Mouse (Mus musculus) B cell, adult 2 months (primary cell): ENCODE data around the gene Nf1.

Experiments used
- DNase-seq, 2 experiments: peaks; one replicate each; pipeline ENCODE4 v3.0.0; 2022

Nf1 gene

DNA sequence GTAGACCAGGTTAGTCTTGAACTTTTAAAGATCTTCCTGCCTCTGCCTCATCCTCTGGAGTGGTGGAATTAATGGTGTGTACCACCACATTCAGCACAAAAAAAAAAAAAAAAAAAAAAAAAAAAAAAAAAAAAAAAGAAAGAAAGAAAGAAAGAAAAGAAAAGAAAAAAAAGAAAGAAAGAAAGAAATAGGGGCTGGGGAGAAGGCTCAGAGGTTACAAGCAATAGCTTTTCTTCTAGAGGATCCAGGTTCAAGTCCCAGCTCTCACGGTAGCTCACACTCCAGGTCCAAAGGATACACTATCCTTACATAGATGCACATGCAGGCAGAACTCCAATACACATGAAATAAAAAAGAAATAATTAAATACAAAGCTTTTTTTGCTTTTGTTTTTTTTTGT lies 9.9 kb upstream of the Nf1 start:
- DNase-seq = no peak

DNA sequence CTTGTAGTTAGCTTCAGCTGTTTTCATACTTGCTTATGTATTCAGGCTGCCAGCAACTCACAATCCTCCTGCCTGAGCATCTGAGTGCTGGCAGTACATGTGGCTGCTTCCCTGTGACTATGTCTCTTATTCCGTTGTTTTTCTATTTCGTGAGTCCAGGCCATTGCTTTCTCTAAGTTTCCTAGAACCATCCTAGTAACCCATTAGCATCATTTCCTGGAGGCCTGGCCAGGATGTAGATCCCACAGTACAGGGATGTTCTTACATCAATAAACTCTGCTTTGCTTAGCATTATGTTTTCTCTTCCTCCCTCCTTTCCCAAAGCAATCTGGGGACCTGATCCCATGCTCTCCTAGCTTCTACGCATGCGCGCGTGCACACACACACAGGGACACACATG lies 4.4 kb upstream of the Nf1 start:
- DNase-seq = no peak

DNA sequence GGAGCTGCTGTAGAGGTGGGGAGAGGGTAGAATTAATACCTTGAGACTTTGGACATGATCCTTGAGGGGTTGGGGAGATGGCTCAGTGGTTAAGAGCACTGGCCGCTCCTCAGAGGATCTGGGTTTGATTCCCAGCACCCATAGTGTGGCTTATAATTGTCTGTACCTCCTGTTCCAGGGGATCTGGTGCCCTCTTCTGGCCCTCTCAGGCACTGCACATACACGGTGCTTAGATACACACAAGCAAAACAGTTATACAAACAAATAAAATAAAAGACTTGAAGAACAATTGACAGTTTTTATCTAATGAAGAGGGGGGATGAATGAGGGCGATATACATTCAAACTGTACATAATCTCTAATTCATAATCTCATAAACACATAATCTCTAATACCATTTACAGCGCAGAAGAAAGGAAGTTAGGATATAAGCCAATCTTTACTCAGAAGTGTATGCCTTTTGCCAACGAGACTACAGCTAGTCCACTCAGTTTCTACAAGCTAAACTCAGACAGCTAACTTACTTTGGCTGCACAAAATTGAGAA lies 2.7 kb upstream of the Nf1 start:
- DNase-seq = peak; percentile 62 to 66

DNA sequence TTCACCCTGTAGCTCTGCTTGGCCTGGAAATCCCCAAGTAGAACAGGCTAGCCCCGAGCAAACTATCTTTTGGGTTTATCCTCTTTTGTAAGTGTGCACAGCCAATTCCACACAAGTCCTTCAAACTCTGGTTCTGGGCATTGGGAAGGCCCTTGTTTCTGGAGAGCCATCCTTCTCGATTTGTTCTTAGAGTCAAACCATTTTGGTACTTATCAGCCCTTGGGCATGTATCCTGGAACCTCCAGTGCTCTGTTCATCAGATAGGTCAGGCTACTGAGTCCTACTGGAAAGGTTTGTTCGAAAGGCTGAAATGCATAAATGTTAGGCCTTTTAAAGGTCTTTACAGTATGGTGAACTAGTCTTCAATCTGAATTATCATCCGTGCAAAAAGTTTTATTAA lies 872 bp upstream of the Nf1 start:
- peak; percentile 5 to 11 for DNase-seq

DNA sequence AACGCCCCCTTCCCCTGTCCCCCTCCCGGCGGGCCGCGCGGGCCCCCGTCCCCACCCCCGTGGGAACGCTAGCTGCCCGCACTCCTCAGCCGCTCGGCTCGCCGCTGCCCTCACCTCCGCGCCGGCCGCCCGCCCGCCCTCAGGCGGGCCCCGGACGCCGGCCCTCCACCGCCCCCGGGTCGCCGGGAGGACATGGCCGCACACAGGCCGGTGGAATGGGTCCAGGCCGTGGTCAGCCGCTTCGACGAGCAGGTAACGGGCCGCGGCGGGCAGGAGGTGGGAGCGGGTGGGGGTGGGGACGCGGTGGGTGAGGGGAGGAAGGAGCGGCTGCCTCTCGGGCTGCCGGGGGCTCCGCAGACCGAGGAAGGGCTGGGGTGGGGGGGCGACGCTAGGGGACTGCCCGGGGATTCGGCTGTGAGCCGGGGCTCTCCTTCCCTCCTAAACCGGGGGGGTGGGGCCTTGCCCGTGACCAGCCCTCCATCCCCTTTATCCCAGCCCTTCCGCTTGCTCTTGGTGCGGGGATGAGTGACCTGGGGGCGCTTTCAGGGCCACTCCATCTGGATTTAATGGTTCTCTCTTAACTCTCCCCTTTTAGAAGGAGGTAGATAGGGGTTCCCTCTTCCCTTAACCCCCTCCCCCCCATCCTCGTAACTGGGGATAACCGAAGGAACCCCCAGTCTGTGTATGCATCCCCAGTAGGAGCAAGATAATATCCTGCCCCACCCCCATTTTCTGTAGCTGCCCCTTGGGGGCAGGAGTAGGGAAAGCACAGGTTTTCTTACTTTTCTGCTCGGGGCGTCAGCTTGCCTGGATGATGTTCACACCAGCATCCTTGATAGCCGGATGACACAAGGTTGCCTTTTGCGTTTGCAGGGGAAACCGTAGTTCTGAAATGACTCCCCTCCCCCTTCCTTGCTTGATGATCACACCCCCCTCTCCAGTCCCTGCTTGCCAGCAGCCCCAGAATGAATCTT lies 602 bp downstream of the Nf1 start:
- peak; percentile 14 to 28 for DNase-seq

DNA sequence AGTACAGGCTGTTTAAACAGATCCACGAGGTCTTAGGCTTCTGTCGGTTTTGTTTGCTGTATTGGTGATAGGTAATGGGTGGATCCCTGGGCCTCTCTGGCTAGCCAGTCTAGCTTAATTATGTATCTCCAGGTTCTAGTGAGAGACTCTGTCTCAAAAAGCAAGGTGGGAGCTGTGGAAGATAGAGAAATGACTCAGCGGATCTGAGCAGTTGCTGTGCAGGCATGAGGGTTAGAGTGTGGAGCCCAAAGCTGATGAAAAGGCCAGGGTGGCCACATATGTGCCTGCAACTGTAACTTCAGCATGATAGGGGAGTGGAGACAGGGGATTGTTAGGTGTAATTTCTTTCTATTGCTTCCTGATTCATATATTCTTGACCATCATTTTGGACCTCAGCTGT lies 17.5 kb downstream of the Nf1 start:
- no peak for DNase-seq

DNA sequence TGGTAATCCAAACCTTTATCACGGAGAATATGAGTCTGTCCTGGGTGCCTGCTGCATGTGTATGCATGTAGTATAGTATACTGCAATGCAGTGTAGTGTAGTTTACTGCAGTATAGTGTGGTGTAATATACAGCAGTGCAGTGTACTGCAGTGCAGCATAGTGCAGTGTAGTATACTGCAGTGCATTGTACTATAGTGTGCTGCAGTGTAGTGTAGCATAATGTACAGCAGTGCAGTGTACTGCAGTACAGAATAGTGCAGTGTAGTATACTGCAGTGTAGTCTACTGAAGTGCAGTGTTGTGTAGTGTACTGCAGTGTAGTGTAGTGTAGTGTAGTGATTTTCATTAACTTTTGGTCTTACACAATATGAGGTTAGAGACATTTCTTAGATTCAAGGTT lies 17.9 kb downstream of the Nf1 start:
- DNase-seq = no peak

DNA sequence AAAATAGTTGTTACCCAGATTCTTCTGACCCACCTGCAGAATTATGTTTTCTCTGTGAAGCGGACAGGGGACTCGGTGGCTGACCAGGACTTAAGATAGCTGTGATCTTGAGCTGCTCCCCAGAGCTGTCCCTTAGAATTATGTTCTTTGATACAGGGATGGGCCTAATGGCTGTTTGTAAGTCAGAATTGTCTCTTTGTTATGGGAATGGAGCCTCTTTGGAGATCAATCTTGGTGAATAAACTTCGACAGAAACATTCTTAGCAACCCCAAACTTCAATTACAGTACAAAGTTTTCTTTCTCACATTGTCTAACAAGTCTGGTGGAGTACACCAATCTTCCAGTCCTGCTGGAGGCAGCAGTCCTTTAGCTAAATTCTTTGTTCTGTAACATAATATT lies 25.5 kb downstream of the Nf1 start:
- DNase-seq = no peak

DNA sequence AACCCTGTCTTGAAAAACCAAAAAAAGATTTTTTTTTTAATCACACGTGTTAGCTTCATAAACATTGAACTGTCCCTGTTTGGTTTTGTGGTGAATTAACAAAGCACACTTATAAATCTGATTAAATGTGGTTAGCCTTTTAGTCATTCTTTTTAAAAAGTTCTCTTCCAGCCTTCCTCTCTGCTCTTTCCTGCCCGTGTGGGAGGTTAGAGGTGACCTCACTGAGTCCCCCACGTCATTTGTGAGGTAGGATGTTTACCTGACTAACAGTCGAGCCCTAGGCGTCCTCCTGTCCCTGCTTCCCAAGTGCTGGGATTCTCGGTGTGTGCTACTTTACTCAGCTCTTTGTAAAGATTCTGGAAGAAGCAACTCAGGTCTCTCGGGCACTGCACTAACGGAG lies 26.8 kb downstream of the Nf1 start:
- DNase-seq = no peak

DNA sequence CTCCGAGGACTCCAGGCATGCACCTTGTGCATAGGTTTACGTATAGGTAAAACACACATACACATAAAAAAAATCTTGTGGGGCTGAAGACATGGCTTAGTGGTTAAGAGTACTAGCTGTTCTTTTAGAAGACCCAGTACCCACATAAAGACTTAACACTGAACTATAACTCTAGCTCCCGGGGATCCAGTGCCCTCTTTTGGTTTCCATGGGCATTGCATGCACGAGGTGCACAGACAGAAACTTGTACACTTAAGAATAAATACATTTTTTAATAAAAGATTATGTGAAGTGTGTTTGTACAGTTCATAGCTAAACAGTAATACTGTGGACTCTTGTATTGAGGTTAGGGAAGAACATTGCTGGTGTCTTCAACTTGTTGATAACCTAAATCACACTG lies 33.5 kb downstream of the Nf1 start:
- peak in 1 of 2 experiments; percentile 13 for DNase-seq

DNA sequence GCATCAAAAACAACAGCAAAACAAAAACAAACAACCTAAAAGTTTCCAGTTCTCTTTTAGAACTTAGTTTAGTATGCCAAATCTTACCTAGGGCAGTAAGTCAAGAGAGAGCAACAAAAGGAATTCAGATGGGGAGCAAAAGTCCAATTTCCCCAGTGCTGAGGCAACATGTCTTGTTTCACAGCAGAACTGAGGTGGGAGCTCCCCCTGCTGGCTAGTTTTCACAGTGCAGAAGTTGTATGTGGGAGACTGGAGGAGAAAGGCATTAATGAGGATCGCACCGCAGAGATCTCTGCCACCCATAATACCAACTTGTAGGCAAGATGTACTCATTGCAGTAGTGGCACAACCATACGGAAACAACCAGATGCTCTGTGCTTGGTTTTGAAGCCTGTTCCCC lies 58.8 kb downstream of the Nf1 start:
- DNase-seq = peak; percentile 91 to 92

DNA sequence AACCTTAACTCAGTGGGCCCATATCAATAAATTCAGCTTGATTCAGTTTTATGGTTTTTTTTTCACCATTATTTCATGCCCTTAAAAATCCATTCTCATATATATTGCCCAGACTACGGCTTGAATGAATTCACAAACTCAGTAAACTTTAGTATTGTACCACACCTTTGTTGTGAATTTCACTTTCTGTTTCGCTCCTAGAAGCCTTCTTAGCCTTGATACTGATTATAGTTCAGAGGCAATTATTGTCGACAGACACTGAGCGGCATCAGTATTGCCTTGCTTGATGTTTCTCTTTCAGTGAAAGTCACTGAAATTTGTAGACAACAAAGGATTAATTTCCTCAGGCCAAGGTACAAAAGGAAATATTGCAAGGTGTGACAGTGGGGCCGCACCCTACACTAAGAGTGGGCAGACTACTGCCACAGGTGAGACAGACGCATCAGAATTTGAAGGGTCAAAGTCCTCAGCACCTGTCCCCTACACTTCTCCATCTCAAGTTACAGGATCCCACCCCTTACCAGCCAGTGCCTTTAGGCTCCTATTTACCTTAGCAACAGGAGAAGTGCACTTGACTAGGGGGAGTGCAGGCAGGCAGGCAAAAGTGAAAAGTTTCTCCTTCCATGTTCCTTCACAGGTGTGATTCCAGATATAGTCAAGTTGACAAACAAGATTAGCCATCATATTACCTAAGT lies 64.3 kb downstream of the Nf1 start:
- no peak for DNase-seq

DNA sequence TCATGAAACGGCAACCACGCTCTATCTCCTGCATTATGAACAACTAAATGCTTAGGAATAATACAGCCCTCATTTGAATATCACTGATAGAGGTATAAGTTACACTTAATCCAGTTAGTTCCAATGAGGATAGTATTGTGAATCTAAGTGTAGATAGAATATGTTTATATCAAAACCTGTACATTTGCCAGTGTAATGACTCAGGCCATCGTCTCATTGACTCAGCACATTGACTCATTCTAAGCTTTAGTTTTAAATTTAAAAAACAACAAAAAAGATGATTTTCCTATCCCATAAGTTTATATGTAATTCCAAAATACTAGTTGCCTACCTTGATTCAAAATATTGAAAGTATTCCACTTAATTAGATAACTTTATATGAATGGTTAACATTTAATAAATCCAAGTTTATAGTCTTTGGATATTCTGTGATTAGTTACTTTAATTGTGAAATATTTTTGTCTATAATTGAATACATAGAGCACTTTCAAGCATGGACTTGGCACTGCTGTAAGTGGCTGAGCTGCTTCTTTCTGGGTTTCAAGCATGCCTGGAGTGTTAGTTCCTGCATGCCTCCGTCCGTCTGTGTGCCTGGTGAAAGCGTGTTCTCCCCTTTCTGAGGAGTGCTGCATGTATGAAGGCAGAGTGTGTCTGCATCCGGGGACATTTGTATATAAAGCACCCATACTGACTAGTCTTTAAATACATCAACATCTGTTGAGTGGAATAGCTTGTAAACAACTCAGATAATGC lies 74.4 kb downstream of the Nf1 start:
- DNase-seq = no peak

DNA sequence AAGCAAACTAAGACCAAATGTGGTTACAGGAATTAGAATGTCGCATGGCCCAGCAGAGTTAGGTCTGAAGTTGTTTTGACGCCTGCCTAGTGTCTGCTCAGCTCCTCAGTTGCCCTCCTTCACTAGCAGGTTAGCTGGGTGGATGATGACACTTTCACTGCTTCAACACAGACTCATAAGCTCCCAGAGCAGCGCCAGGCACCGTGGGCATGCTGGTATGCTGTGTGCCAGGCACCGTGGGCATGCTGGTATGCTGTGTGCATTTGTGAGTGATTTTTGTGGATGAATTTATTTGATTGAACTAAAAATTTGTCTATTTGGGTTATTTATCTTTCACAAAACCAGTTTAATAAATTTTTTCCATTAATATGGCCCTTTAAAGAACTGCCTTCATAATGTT lies 83.0 kb downstream of the Nf1 start:
- no peak for DNase-seq

DNA sequence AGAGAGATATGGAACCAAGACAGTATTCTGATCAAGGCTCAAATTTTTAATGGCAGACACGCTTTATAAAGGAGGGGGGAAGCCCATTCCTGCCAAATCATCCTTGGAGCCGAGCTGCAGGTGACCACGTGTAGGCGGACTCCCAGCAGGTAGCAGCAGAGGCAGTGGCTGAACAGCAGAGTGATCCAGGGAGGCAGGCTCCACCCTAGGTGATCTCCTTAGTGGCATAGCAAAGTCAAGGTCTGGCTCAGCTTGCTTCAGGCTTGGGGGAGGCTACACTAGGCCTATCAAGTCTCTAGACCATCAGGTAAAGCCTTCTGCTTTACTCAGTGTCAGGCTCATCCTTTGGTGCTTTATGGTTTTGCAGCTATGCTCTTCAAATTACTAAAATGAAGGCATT lies 87.1 kb downstream of the Nf1 start:
- DNase-seq = no peak

DNA sequence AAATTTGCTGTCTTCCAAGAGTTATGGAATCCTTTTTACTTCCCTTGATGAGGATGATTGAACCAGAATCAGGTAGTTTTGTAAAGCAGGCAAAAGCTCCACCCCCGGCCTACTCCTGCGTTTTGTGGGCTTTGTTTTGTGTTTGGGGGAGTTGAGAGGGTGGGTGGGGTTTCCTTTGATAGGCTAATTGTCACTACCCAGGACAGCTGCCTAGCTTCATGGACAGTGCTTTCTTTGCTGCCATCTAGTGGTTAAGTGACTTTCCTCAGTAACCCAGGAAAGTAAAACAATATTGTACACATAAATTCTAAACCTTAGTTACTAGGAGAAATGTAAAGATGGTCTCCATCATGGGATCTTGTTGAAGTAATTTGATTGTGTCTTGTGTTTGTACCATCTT lies 88.1 kb downstream of the Nf1 start:
- DNase-seq = peak; percentile 21 to 37

DNA sequence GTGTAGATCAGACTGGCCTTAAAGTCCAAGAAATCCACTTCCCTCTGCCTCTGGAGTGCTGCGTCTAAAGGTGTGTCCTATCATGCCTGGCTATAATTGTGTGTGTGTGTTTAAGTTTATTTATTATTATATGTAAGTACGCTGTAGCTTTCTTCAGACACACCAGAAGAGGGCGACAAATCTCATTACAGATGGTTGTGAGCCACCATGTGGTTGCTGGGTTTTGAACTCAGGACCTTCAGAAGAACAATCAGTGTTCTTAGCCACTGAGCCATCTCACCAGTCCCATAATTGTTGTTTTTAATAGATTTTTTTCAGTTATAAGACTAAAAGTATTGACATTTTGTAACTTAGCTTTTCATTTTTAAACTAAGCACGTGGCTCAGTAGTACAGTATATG lies 95.8 kb downstream of the Nf1 start:
- DNase-seq = no peak

DNA sequence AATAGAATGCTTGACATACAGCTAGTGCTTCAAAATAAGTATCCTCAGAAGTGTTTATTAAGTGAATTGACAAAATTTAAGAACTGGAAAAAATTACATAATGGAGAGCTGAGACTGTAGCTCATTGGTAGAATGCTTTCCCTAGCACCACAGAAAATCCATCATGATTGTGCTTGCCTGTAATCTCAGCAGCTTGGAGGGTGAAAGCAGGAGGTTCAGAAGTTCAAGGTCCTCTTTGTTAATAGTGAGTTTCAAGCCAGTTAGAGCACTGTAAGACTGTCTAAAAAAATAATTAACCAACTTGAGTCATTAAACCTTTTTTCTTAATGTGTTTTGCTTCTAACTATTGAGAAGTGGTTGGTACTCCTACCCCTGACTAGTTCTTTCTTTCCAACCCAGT lies 108.9 kb downstream of the Nf1 start:
- DNase-seq = no peak

DNA sequence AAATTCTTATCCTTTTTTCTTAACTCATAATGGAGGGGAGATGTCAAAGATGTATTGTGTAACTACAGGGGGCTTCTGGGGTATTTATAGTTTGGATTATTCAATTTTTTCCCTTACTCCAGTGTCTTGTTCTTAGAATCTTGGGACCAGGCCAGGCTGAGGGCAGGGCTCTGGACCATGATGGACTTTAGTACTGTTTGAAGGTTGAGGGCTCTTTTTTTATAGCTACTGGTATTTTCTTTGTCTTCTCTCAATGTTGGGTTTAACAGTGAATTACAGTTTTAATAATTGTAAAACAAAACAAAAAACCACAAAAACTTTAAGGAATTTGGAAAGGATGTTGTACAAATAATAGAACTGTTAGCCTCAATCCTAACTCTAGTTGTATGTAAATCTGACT lies 113.5 kb downstream of the Nf1 start:
- no peak for DNase-seq

DNA sequence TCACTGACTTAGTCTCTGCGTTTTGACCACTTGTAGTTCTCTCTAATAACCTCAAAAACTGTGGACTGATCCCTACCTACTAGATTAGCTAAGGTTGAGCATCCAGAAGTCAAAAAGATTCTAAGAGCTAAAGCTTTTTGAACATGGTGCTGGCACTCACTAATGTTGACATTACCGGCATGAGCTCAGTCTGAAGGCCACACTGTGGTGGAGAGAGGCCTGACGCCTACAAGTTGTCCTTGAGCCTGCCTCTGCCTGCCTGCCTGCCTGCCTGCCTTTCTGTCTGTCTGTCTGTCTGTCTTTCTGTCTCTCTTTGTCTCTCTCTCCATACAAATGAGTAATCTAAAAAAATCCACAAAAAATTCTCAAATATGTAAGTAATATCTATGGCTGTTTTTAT lies 118.4 kb downstream of the Nf1 start:
- DNase-seq = no peak

DNA sequence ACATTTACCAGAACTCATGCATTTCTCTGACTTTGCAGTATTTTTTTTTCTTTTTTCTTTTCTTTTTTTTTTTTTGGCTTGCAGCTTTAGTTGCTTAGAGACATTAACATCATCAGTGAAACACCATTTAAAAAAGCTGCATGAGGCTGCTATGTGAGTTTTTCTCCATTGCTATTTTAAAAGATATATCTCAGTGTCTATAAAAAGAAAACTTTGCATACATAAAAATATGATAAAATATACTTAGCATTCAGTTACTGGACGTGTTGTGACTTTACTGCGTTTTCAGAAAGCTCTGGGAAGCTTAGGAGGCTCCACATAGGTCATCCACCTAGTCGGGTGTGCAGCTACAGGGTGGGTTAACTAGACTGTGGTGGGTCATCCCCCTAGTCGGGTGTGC lies 120.4 kb downstream of the Nf1 start:
- no peak for DNase-seq

DNA sequence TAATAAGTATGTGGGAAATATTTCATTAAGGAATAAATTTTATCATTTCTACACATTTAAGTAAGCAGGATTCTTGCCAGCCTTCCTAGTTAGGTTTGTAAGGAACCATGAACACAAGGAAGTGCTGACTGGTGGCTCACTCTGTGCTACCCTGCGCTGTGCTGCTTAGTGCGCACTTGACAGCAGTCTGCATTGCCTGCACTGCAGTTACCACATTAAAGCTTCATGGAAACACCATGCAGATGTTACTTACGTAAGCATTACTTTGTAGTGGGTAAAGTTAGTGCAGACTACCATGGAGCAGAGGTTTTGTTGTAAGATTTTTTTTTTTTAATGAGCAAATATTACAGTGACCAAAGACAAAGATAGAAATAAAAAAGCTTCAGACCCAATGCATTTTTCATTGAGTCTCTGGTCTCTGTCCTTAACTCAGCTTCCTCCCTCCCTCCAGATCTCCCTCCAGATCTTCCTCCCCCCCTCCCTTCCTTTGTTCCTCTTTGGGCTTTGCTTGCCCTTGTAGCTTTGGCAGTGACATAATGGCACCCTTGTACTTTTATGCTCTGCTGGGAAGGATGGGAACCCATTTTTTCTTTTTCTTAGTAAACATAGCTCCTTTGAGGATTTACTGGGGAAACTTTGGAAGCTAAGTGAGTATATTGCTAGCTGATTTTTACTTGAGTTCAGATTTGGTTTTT lies 121.4 kb downstream of the Nf1 start:
- DNase-seq = no peak

DNA sequence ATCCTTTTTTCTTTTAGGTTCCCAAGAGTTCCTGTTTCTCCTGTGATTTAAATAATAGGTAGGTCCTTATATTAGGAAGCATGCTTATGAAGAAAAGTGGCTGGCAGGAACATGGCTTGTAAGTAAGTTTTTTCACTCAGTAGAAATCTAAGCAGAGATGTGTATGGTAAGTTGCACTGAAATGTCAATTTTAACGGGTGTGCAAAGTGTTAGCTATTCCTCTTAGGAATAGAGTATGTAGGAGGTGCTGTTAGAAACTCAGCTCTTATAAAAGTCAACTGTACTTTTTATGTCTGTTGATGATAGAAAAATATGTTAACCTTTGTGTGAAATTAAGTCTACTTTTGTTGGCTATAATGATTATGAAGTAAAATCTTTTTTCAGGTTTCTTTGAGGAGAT lies 128.6 kb downstream of the Nf1 start:
- DNase-seq = no peak
